Mouse (Mus musculus): ENCODE data around the gene Dnase1l1. TPM values are rescaled to one million over a fixed set of nuclear protein-coding genes. Genes with fewer than 3 reads are reported as not detected.

The Dnase1l1 gene
- total RNA-seq, 2 experiments from 2014 or later = 2.7 to 3.2 TPM

DNA sequence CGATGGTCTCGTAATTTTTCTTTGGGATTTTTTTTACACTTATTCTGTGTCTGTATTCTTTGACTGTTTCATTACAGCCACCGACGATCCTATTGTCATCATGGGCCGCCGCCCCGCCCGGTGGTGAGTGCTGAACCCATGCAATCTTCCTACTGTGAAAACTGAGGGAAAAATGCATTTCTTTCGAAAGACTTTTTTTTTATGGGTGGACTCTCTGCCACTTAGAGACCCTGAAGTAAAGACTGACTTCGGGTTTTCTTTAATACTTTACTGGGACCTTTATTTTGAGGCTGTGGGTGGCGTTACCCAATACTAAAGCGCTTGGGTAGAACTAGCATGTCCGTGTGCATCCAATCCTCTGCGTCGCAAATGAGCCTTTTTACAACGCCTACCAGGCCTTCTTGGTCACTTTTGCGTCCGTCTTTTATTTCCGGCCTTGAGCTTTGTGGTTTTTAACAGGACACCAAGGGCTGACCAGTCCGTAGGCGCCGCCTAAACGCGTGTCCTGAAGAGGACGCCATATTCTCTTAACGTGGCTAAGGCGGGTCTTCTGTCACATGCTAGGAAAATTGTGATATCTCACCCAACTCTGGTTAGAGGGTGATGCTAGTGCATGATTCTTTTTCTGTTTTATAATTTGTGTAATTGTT lies 11.1 kb downstream of the Dnase1l1 start:
- DNase-seq (ENCODE audit: extremely low spot score in 1 of 2, low spot score in 2 of 2) = peak in 1 of 2 experiments; percentile 40
- intact Hi-C loops (cut with DNase I) = no loop called here

DNA sequence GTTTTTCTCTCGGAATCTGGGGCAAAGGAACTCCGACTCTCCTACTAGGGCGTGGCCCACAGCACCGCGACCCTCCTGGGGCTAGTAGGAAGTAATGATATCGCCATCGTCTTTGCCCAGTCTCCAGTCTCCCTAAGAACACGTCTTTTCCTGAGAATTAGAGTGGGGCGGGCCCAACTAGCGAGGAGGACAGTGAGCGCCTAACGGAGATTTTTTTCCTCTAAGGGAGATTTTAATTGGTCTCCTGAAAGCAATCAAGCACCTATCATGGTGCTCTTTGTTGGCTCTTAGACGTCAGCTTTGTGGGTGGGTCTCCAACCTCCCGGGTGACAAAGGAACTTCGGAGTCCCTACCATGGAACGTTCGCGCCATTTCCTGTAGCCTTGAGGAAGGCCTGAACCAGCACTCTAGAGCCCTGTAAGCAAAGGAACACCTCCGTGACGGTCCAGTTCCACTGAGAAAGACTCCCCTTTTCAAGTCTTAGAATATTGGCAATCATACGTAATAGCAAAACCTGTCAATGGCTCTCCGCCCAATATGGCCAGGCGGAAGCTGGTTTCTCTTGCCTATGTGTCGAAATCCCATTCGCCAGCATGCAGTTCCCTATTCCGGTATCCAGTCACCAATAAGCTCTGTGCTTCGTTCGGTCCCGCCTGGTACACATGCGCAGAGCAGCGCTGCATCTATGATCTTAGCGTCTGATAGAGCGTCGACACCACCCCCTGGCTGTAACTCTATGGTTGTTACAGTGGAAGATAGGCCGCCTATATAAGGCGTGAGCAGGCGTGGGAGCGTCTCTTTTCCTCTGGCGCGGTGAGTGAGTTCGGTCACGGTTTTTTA lies 11.9 kb downstream of the Dnase1l1 start, which contains the start of gene Rpl10:
TSS of gene Rpl10 (plus strand) at position 751 of the 840 bp plus-strand sequence.
- intact Hi-C loops (cut with DNase I) = no loop called here
- peak; percentile 92 to 93 for DNase-seq (ENCODE audit: extremely low spot score in 1 of 2, low spot score in 2 of 2)

DNA sequence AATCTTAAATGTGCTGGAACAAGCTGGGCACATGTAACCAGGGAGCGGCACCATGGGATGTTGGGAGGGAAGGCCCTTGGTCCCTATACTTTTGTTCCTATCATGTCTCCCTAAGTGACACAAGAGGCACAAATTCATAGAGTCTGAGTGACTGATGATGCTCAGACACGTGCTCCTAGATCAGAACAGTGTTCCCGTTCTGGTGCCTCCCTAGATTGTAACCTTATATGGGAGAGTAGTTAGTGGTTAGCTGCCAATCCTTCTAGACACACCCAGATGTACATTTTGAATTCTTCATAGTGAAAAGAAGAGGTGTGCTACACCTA lies 12.4 kb downstream of the Dnase1l1 start:
- intact Hi-C loops (cut with DNase I) = no loop called here
- DNase-seq (ENCODE audit: extremely low spot score in 1 of 2, low spot score in 2 of 2) = no peak

DNA sequence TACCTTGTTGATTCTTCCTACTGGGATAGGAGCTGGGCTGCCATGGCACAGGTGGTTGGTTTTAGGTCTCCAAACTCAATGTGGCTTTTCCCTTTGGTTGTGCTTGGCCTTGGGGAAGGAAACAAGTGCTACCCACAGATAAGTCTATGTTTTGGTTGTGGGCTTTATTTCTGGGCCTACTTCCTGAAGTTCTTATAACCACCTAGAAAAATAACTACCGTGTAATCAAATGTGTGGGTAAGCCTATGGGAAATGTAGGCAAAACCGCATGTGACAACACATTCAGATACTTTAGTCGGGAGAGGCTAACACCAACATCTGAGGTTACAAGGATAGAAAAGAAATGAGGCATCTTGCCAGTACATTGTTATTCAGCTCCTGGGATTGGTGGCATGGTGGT lies 24.4 kb downstream of the Dnase1l1 start:
- intact Hi-C loops (cut with DNase I) = no loop called here
- DNase-seq (ENCODE audit: extremely low spot score in 1 of 2, low spot score in 2 of 2) = no peak

DNA sequence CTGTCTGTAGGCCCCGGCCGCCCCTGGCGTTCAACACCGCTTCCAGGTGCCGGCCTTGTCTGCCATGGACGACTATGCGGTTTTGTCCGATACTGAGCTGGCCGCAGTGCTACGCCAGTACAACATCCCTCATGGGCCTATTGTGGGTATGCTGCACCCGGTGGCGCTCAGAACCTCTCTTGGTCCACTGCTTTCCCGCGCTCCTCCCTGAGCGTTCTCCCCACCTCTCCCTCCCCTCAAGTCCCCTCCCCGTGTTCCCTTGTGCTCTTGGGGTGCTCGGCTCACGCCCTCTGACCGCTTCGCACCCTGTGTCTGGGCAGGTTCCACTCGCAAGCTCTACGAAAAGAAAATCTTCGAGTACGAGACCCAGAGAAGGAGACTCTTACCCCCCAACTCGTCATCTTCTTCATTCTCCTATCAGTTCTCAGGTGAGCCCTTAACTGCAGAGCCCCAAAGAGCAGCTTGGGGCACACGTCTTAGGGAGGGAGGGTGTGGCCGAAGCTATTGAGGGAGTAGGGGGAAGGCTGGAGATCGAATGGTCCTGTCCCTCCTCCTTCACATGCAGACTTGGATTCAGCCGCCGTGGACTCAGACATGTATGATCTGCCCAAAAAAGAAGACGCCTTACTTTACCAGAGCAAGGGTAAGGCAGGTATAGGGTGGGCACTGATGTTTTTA lies 27.1 kb downstream of the Dnase1l1 start:
- DNase-seq (ENCODE audit: extremely low spot score in 1 of 2, low spot score in 2 of 2) = no peak
- intact Hi-C loops (cut with DNase I) = no loop called here

DNA sequence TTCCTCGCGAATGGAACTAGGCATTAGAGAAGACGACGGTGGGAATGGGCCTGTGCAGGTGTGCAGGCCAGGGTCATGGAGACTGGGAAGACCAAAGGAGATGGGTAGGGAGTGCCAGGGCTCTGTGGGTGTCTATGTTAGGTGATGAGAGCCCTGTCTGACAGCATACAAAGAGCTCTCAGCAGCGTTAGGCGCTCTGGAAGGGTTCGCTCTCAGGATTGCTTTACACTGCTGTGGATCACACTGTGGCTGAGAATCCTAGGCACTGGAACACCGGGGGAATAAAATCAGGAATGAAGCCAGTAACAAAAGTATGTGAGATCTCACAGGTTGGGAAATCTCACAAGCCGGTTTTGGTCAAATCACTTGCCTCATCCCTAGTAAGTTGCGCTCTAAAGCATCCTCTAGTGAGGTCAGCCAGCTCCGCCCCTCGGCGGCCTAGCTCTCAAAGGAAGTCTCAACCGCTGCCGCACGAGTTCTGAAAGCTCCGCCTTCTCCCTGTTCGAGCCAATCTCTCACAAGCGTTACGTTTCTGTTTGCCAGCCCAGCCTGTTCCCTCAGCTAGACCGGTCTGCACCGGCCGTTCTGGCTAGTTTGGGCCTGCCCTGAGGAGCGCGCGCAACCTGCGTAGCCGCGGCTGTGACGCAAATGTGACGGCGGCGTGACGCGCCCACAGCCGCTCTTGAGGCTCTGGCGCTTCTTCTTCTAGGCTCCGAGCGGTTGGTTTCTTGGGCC lies 27.8 kb downstream of the Dnase1l1 start, which contains the start of gene Emd:
TSS of gene Emd (plus strand) at position 535 of the 735 bp plus-strand sequence.
- intact Hi-C loops (cut with DNase I) = no loop called here

DNA sequence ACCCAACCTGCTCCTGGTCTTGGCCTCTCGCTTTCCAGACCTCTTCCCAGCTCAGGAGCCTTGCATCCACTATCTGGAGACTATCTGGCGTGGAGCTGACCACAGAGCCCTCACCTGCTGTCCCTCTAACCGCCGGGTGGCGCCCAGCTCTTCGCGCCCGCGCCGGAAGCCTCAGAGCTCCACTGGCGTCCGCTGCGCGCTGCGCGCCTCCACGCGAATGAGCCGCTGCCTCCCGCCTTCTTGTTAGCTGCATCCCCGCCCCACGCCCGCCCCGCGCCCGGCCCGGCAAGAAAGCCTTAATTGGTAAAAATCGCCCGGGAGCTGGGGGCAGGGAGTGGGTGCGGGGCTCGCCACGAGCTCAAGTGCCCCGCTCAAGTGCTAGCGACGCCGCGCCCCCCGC lies 32.5 kb downstream of the Dnase1l1 start, which contains the start of gene Flna:
TSS of gene Flna (minus strand) at position 206 of the 400 bp plus-strand sequence.
- intact Hi-C loops (cut with DNase I) = loop anchor here (2.0 to 10.0 kb wide), 2 partner anchors 163 to 285 kb away; partner anchors contain the start of gene Hcfc1
- peak in 1 of 2 experiments; percentile 83 for DNase-seq (ENCODE audit: extremely low spot score in 1 of 2, low spot score in 2 of 2)

More for the DNA sequence above, 27.8 kb downstream of the Dnase1l1 start, which contains the start of gene Emd:
- peak; percentile 83 to 93 for DNase-seq (ENCODE audit: extremely low spot score in 1 of 2, low spot score in 2 of 2)

DNA sequence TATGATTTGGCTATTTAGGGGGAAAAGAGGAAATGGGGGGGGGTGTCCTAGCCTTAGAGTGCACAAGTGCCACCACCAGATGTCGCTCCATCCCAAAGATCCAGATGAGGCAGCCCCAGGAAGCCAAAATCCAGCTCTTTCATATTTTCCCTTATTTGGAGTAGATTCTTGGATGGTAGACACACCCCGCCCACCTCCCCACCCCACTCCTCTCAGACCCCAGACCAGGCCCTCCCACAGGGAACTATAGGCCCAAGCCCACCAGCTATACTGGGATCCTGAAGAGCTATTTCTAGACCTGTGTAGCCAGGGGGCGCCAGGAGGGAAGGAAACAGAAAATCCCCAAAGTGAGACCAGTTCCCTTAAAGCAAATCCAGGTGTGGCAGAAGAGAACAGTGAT lies 33.5 kb downstream of the Dnase1l1 start:
- peak in 1 of 2 experiments; percentile 58 for DNase-seq (ENCODE audit: extremely low spot score in 1 of 2, low spot score in 2 of 2)
- intact Hi-C loops (cut with DNase I) = loop anchor here (2.0 to 10.0 kb wide), 2 partner anchors 164 to 284 kb away; partner anchors contain the start of gene Hcfc1

DNA sequence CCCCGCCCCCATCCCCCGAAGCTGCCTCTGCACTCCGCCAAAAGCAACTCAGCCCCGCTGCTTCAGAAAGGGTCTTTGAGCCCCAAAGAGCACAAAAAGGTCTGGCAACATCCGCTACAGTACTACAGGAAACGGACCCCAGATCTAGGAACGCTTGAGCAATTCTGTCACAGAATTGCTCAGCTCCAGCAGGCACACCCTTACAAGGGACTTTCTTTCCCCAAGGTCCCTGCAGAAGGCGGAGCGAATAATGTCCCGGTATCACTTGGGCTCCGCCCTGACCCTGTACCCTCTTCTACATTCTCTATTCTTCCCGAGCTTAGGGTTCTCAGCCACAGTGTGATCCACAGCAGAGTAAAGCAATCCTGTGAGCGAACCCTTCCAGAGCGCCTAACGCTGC lies 35.4 kb downstream of the Dnase1l1 start:
- DNase-seq (ENCODE audit: extremely low spot score in 1 of 2, low spot score in 2 of 2) = no peak

DNA sequence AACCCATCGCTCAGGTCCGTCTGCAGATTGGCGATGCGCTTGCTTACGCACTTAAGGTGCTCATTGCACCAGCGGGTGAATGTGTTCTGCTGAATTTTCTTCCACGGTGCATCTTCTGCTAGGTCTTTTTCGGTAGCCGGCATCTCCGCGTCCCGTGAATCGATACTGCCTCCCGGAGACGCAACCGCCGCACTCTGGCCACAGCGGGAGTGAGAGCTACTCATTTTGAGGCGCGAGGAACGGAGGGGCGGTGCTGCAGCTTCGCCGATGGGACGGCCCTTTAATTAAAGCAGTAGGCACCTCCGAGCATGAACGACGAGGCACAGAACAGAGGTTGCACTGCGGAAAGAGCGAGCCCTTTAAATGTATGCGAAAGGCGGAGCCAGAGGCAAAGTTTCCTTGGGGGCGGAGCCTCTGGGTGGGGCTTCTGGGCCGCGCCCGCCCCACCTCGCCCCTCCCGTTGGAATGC lies 35.9 kb downstream of the Dnase1l1 start:
- DNase-seq (ENCODE audit: extremely low spot score in 1 of 2, low spot score in 2 of 2) = peak; percentile 84 to 90
- intact Hi-C loops (cut with DNase I) = loop anchor here (10.0 kb wide), 1 partner anchor 281 kb away; the partner anchor contains the start of gene Hcfc1

More for the DNA sequence above, 35.4 kb downstream of the Dnase1l1 start:
- intact Hi-C loops (cut with DNase I) = loop anchor here (10.0 kb wide), 1 partner anchor 282 kb away; the partner anchor contains the start of gene Hcfc1

DNA sequence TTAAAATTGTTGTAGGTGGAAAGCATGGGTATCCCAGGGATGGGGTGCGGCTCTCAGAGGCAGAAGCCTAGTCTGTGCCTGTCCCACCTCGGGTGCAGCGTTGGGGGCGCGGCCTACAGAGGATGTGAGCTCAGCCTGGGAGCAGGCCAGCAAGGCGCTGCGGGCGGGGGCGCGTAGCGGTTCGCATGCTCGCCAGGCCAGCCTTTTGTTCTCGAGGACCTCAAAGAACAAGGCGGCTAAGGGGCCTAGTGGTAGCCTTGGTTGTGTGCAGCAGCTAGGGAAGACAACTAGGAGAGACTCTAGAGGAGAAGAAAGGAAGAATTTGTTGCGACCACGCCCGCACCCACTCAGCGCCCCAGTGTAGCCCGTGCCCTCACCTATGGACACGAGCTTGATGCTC lies 36.5 kb downstream of the Dnase1l1 start:
- peak; percentile 71 to 92 for DNase-seq (ENCODE audit: extremely low spot score in 1 of 2, low spot score in 2 of 2)
- intact Hi-C loops (cut with DNase I) = loop anchor here (10.0 kb wide), 1 partner anchor 281 kb away; the partner anchor contains the start of gene Hcfc1

DNA sequence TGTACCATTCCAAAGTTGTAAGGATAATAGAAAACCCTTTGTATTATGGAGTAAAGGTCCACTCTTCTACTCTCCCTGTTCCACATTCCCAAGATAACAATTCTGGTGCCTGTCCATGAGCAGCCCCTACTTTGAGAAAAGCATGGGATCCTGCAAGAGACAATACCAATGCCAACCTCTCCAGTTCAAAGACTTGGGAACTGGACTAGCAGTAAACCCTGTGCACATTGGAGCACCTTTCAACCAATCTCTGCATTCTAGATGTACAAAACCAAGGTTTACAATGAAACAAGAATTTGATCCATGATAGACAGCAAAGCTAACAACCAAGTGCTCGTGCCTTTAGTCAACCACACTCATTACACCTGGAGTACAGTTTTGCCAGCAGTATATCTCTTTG lies 37.0 kb downstream of the Dnase1l1 start:
- intact Hi-C loops (cut with DNase I) = loop anchor here (10.0 kb wide), 1 partner anchor 280 kb away; the partner anchor contains the start of gene Hcfc1
- DNase-seq (ENCODE audit: extremely low spot score in 1 of 2, low spot score in 2 of 2) = no peak

DNA sequence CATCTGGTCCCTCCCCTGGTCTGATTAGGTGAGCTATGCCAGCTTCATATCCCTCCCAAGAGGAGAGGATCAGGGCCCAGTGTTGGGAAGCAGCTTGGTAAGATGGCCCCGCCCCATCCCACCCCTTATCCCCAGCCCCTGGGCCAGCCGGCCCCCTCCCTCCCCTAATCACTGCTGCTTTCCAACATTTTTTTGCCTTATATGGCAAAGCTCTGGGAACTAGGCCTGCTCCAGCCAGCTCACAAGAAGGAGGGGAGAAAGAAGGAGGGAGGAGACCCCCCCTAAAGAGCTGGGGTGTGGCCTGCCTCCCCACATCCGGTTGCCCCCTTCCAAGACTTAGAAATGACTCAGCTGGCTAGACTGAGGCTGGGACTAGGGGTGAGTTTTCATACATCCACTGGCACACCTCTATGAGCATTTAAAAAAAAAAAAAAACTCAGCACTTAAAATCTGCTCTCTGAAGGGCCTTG lies 37.5 kb downstream of the Dnase1l1 start:
- peak; percentile 20 to 61 for DNase-seq (ENCODE audit: extremely low spot score in 1 of 2, low spot score in 2 of 2)

DNA sequence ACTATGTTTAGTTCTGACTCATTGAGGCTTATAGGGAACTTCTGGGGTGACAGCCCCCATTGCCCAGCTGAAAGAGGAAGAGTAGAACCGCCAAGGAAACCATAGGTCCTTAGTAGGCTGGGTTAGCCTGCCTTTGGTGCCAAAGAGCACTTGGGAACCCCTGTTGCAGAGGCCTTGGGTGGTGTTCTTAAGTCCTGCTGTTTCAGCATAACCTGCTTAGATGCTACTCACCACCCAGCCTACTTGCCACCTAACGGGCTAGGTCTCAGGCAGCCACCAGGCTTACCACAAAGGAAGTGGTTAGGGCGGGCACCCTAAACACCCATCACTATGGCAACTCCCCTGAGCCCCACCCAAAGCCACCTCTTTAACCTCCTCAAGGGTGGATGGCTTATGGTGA lies 38.3 kb downstream of the Dnase1l1 start:
- intact Hi-C loops (cut with DNase I) = loop anchor here (10.0 kb wide), 1 partner anchor 279 kb away; the partner anchor contains the start of gene Hcfc1

More for the DNA sequence above, 37.5 kb downstream of the Dnase1l1 start:
- intact Hi-C loops (cut with DNase I) = loop anchor here (10.0 kb wide), 1 partner anchor 280 kb away; the partner anchor contains the start of gene Hcfc1

DNA sequence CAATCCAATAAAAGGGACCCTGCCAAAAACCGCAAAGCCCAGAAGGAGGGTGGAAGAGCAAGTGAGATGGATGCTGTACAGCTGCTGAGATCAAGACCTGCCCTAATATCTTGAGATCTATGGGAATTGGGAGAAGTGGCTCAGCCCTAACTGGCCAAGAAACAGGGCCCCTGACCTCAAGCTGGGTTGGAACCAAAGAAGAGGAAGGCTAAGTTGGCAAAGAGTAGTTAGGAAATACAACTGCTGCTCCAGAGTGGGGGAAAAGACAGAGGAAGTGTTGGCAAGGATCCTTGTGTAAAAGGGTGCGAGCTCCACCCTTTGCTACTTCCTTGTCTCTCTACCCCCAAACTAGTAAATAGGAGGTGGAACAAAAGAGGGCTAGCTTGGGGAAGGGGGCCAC lies 38.7 kb downstream of the Dnase1l1 start:
- DNase-seq (ENCODE audit: extremely low spot score in 1 of 2, low spot score in 2 of 2) = no peak
- intact Hi-C loops (cut with DNase I) = loop anchor here (10.0 kb wide), 1 partner anchor 279 kb away; the partner anchor contains the start of gene Hcfc1

More for the DNA sequence above, 38.3 kb downstream of the Dnase1l1 start:
- no peak for DNase-seq (ENCODE audit: extremely low spot score in 1 of 2, low spot score in 2 of 2)

DNA sequence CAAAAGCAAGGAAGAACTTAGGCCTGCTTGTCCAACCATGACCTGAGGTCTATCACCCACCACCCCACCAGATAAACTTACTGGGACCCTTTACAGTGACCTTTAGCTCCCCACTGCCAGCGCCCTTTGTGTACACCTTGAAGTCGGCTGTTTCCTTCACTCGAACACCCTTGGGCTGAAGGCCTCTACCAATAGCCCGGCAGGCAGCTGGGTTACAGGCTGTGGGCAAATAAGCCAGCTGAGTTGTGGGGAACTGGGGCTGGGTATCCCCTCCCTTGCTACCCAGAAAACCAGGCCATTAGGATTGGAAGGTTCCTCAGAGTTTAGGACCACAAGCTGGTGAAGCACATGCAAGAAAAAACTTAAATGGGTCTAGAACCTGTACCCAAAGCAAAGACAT lies 41.8 kb downstream of the Dnase1l1 start:
- intact Hi-C loops (cut with DNase I) = loop anchor here (10.0 kb wide), 1 partner anchor 276 kb away; the partner anchor contains the start of gene Hcfc1
- no peak for DNase-seq (ENCODE audit: extremely low spot score in 1 of 2, low spot score in 2 of 2)

DNA sequence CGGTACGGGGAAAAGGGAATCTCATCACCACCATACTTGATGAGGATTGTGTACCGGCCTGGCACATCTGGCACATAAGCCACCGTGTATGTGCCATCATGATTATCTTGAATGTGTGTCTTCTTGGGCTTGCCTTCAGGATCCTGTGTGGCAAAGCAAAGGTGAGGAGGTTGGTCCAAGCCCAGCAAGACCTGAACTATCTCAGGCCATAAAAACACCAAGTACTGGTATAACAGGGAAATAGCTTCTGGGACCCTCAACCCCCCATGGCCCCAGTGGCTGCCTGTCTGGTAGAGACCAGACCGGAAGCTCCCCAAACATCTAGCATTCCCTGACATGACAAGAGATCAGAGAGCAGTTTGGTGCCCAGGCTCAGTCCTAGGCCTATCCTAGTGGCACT lies 48.9 kb downstream of the Dnase1l1 start:
- intact Hi-C loops (cut with DNase I) = no loop called here
- no peak for DNase-seq (ENCODE audit: extremely low spot score in 1 of 2, low spot score in 2 of 2)

DNA sequence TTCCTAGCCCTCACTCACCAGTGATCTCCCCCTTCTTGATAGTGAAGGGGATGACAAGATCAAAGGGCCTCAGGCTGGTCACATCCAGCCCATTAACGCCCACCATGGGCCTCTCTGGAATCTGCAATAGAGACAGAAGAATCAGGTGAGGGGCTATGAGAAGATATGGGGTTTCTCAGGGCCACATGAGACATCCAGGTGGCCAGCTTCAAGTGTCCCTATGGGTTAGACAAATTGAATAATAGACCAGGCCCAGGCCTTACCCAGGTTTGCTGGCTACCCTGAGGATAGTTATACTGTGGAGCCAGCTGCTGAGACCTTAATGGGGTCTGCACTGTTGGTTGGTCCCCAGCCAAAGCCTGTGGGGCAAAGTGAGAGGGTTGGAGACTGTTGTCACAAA lies 52.1 kb downstream of the Dnase1l1 start:
- no peak for DNase-seq (ENCODE audit: extremely low spot score in 1 of 2, low spot score in 2 of 2)
- intact Hi-C loops (cut with DNase I) = no loop called here

All from left cerebral cortex, postnatal 10 days (tissue).